Mouse (Mus musculus) c-Kit-positive CD71-negative TER-119-negative erythroid progenitor cells, embryonic 14.5 days (primary cell): ENCODE measurements around the gene Mansc1.
"Not testable (repeated sequence)": the region's sequence is repeated elsewhere in the genome, so short reads cannot be mapped to it uniquely, and the experiment has no call there.

Experiments
- DNase-seq: peaks from one replicate; pipeline ENCODE4 v3.0.0-alpha.2; 2013; ENCODE audit warnings: low read depth

Mansc1 gene

GRCm38 (mm10) chr6:134631947-134632687, at the start of gene Mansc1:
Mansc1 (minus strand) TSS chr6:134632488.
- no peak for DNase-seq

GRCm38 (mm10) chr6:134679330-134679729, 47.0 kb upstream of the Mansc1 start:
- DNase-seq, result not testable (repeated sequence)

GRCm38 (mm10) chr6:134678037-134678436, 45.7 kb upstream of the Mansc1 start:
- no peak for DNase-seq

- DNase-seq, result no peak
Observed at GRCm38 (mm10) chr6:134677504-134677903, 45.2 kb upstream of the Mansc1 start.

GRCm38 (mm10) chr6:134673712-134674111, 41.4 kb upstream of the Mansc1 start:
- DNase-seq, result peak; percentile 23

- no peak for DNase-seq
Observed at GRCm38 (mm10) chr6:134670881-134671411, 38.7 kb upstream of the Mansc1 start.

- no peak for DNase-seq
Observed at GRCm38 (mm10) chr6:134669179-134669865, 37.0 kb upstream of the Mansc1 start.

GRCm38 (mm10) chr6:134668519-134668918, 36.2 kb upstream of the Mansc1 start:
- DNase-seq, result no peak

- no peak for DNase-seq
Observed at GRCm38 (mm10) chr6:134665817-134666216, 33.5 kb upstream of the Mansc1 start.

GRCm38 (mm10) chr6:134664573-134664972, 32.3 kb upstream of the Mansc1 start:
- DNase-seq, result no peak

- DNase-seq, result no peak
Observed at GRCm38 (mm10) chr6:134660714-134661406, 28.6 kb upstream of the Mansc1 start.

GRCm38 (mm10) chr6:134659108-134659958, 27.0 kb upstream of the Mansc1 start:
- peak; percentile 45 for DNase-seq

GRCm38 (mm10) chr6:134656527-134656926, 24.2 kb upstream of the Mansc1 start:
- DNase-seq, result no peak

GRCm38 (mm10) chr6:134648356-134648755, 16.1 kb upstream of the Mansc1 start:
- no peak for DNase-seq

GRCm38 (mm10) chr6:134647621-134648020, 15.3 kb upstream of the Mansc1 start:
- no peak for DNase-seq

- DNase-seq, result no peak
Observed at GRCm38 (mm10) chr6:134646835-134647234, 14.5 kb upstream of the Mansc1 start.

- no peak for DNase-seq
Observed at GRCm38 (mm10) chr6:134643296-134643695, 11.0 kb upstream of the Mansc1 start.

GRCm38 (mm10) chr6:134641738-134642446, 9.6 kb upstream of the Mansc1 start:
- no peak for DNase-seq

- DNase-seq, result peak; percentile 93
Observed at GRCm38 (mm10) chr6:134640485-134641475, 8.5 kb upstream of the Mansc1 start.

GRCm38 (mm10) chr6:134639900-134640299, 7.6 kb upstream of the Mansc1 start:
- no peak for DNase-seq
